Mouse (Mus musculus) bone marrow, adult 2 months (tissue): ENCODE data around the gene Jph3.

Experiments
- CTCF ChIP-seq: fragments of 200-500 bp; IDR thresholded peaks from 2 replicates; pipeline ENCODE4 v1.5.1; 2011; ENCODE audit warnings: low read length, control low read depth; ENCODE audit not compliant: control insufficient read depth, insufficient read depth
- POLR2A ChIP-seq: fragments of 200-500 bp; IDR thresholded peaks from 2 replicates; pipeline ENCODE4 v1.6.1; 2011; ENCODE audit warnings: low read depth, mild to moderate bottlenecking, control low read depth, low read length, borderline replicate concordance; ENCODE audit not compliant: control insufficient read depth

DNA sequence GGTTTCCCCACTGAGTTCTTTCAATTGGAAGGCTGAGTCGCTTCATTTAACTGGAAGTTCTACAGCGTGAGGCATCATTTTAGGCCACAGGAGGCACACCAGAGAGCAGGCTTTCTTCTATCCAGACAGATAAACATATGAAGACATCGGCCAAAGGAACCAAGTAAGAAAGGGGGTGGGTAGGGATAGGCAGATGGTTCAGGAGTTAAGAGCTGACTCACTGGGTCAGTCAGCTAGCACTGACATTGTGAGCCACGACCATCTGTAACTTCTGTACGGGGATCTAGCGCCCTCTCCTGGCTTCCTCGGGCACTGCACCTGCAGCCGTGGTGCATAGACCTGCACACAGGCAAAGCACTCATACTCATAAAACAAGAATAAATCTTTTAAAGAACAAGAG is 111.8 kb downstream of the Jph3 start:
- TF ChIP-seq CTCF: peak; percentile 63
- no peak for TF ChIP-seq POLR2A
